Mouse (Mus musculus): Measurements from ENCODE around the gene Slc8a3.
"Not testable (repeated sequence)": the region's sequence is repeated elsewhere in the genome, so short reads cannot be mapped to it uniquely, and the experiment has no call there.

- not testable (repeated sequence) for TF ChIP-seq KAT2A (conservative IDR thresholded peaks at IDR 0.05; ENCODE audit: low read depth, low read length); CTCF (IDR thresholded peaks at IDR 0.05 in 2 of 3, conservative IDR thresholded peaks at IDR 0.05 in 1 of 3; ENCODE audit: control insufficient read depth in 1 of 3, insufficient read depth in 1 of 3, low read depth in 2 of 3, low read length in 3 of 3, poor library complexity in 1 of 3, severe bottlenecking in 1 of 3); MXI1 (IDR thresholded peaks at IDR 0.05; ENCODE audit: low read depth, low read length); TAL1 (IDR thresholded peaks at IDR 0.05; ENCODE audit: low read length); GABPA (IDR thresholded peaks at IDR 0.05; ENCODE audit: low read depth, low read length); MAX (IDR thresholded peaks at IDR 0.05; ENCODE audit: low read length); TCF12 (IDR thresholded peaks at IDR 0.05; ENCODE audit: low read depth, low read length); EP300 (IDR thresholded peaks at IDR 0.05; ENCODE audit: low read depth in 1 of 2, low read length in 2 of 2)
These were observed 46.4 kb upstream of the Slc8a3 start, which contains the start of gene Gm4787 for GRCm38 (mm10) chr12:81379364-81379763.
